Mouse (Mus musculus): ENCODE measurements around the gene Ncs1.

DNA sequence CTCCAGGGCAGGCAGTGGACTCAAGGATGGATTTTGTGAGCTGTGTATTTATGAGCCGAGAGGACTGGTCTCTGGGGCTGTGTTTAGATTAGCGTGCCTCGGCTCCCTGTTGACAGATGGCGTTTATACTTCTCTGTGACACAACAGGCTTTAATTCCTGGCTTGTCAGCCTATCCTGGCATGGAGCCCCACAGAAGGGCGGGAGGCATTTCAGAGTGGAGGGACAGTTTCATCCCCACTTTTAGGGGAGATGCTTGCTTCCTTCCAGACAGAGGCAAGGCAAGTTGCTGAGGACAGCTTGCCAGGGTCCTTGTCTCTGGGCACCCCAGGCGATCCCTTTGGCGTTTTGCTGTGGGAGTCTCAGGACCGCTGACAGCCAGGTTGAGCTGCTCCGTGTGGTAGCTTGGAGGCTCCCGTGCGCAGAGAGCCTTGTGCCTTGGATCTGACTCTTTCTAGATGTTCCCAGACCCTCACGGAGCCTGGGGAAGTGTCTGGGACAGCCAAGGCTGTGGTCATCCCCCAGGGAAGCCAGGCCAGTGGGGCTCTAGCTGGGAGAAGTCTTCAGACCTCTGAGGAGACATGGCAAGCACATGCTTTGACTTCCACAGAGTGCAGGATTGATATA lies 92.2 kb downstream of the Ncs1 start:
- no peak for TF ChIP-seq CTCF (IDR thresholded peaks at IDR 0.05; ENCODE audit: low read depth)
- no peak for TF ChIP-seq EP300 (optimal IDR thresholded peaks at IDR 0.05)
